Mouse (Mus musculus) regulatory T cell (primary cell): ENCODE results near the gene Mgat4e.

Source experiments
- in situ Hi-C: fragments of 300-600 bp; cut with MboI, MseI; formaldehyde crosslinking; loops from one replicate; pipeline ENCODE4 v1.15.1; 2025; ENCODE audit warnings: high pct_unique_total_duplicates

Gene Mgat4e

DNA sequence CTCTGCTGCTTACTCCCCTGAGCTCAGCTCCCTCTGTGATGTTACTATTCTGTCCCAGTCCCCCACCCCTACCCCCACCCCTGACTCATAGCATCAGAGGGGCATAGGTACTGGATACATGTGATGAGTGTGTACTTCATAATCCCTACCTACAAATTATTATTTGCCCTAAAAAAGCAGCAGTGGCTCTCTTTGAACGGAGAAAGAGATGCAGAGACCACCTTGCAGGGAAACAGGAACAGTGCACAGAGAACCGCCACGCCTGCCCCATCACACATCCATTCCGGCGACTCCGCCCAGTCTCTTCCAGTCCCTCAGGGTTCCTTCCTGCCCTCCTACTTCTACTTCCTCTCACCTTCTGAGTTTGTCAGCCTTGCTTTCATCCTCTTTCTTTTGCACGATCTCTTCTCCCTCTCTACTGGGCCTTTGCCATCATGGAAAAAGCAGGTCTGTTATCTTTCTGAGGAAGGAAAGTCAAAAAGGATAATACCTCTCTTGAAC lies at the start of gene Mgat4e:
TSS of gene Mgat4e (minus strand) at position 51 of the 501 bp plus-strand sequence.
- in situ Hi-C loops: loop anchor here (10.0 kb wide), 1 partner anchor 585 kb away; the partner anchor contains the start of gene Ptpn7

DNA sequence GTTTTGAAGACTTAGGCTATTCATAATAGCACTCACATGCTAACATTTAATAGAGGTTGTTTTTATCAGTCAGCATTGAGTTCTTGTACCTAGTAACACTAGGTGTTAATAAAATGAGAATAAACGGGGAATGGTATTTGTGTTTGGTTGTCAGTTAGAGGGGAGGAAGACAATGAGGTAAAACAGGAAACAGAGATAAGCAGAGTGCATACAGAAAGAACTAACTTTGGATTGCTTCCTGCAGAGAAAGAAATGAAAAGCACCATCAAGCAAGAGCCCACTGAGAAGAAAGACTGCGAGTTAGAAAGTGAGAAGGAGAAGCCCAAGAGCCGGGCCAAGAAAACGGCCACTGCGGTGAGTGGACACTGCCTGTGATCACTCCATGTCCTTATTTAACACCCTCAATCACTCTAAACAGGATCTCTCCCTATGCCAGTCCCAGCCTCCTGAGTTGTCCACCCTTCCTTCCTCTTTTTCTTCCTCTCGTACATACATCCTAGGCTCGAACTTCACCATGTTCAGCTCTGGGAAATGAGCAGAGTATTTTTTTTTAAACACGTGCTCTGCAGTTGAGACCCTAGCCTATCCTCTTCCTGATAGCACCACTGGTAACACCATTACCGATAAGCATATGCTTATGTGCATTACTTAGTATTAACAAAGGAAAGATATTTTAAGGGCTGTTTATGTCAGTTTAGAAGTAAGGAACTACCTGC lies 48.0 kb upstream of the Mgat4e start:
- in situ Hi-C loops: no loop called here

DNA sequence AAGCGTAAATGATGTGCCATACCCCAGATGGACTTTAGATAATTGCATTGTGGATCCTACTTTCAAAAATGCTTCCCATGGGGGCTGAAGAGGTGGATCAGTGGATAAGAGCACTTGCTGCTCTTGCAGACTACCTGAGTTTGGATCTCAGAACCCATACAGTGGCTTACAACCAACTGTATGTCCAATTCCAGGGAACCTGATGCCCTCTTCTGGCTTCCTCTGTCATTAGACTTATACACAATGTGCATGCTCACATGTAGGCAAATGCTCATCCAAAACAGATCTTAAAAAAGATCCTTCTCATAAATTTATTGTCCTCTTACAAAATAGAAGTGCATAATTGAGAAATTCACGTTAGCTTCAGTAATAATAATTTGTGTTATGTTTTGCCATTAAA lies 42.3 kb upstream of the Mgat4e start:
- in situ Hi-C loops: no loop called here

GRCm38 (mm10) chr1:134589676-134590075 lies 40.2 kb upstream of the Mgat4e start:
- in situ Hi-C loops: no loop called here

DNA sequence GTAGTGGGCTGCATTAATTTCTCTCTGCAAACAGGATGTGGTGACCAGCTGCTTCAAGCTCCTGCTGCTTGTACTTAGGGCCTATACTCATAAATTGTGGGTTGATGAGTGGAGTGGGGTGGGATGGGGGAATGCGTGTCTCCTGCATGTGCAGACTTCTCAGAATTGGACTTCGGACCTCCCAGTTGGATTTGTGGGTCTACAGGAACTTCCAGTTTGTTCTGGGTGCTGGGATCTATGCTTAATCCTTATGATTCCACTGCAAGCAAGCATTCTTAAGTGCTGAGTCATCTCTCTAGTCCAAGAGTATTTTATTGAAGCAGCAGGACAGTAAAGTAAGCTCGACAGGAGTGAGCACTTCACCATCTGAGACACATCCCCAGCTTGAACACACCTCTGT lies 34.1 kb upstream of the Mgat4e start:
- in situ Hi-C loops: no loop called here

- in situ Hi-C loops: no loop called here
These were observed 31.3 kb upstream of the Mgat4e start for GRCm38 (mm10) chr1:134580796-134581195.

DNA sequence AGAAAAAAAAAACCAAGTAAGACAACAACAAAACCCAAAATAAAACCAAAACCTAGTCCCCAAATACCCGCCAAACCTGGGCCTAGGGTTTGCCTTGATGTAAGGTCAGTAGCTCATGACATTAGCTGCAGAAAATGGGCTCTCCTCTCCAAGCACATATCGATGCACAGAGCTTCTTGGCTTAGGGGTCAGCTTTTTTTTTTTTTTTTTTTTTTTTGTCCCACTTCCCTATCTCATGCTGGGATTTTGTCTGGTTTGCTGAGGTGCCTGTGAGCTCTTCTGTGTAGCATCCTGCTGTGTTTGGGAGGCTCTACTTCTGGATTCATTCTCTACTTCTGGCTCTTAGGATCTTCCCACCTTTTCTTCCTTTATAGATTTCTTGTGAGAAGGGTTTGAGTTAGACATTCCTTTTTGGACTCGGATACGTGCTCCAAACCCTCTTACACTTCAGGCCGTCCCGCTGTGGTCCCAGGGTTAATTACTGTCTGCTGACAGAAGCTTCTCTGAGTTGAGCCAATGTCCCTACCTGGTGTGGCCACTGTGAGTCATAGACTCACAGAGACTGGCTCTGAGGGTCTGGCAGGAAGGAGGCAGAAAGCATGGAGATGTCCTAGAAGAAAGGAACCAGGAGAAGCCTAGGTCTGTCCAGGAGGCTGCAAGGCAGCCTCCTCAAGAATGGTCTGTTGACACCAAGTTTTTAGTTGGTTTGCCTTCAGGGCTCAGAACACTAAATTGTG lies 28.1 kb upstream of the Mgat4e start:
- in situ Hi-C loops: no loop called here

GRCm38 (mm10) chr1:134573932-134574315 lies 24.4 kb upstream of the Mgat4e start:
- in situ Hi-C loops: loop anchor here (5.0 kb wide), 1 partner anchor 42 kb away; no protein-coding TSS in a partner anchor

DNA sequence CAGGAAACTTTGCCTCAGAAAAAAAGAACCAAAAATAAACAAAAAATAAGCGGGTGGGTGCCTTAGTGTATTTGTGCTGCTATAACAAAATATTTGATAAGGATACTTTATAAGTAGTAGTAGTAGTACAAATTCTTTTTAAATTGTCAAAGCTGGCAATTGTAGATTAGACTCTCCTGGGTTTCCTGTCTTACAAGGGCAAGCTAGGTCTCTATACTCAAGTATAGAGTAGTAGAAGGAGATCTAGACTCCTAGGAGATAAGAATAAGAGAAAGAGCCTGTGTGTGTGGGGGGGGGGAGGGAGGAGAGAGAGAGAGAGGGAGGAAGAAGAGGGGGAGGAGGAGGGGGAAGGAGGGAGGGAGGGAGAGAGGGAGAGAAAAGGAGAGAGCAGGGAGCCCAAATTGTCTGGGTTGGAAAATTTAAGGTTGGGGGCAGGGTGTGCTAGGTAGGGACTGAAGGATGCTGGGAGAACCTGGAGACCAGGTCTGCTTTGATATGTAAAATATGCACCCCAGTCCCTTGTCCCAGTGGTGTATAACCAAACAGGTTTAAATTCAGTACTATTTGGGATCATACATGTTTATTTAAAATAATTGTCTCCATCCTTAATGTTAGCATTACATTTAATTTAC lies 23.9 kb upstream of the Mgat4e start:
- in situ Hi-C loops: loop anchor here (5.0 kb wide), 1 partner anchor 41 kb away; no protein-coding TSS in a partner anchor

- in situ Hi-C loops: loop anchor here (5.0 kb wide), 1 partner anchor 38 kb away; no protein-coding TSS in a partner anchor
These were observed 21.1 kb upstream of the Mgat4e start for GRCm38 (mm10) chr1:134570631-134571030.

GRCm38 (mm10) chr1:134570171-134570570 lies 20.7 kb upstream of the Mgat4e start:
- in situ Hi-C loops: loop anchor here (5.0 kb wide), 1 partner anchor 38 kb away; no protein-coding TSS in a partner anchor

DNA sequence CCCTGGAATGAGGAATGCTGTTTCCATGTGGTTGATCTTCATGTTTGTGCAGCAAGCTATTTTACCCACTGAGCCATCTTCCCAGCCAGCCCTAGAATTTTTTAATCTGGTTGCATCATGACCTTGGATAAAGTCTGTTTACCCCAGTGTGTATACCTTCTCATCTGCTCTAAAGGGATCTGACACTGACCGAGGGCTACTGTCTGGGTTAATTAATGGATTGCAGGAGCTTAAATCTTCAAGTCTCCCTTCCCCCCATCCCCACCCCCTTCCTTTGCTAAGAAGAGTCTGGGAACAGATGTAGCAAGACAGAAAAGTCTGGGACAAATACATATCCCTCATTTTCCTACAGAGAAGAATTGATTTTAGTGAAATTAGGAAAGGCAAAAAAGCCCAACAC lies 18.0 kb upstream of the Mgat4e start:
- in situ Hi-C loops: no loop called here

GRCm38 (mm10) chr1:134563726-134564125 lies 14.2 kb upstream of the Mgat4e start:
- in situ Hi-C loops: no loop called here

GRCm38 (mm10) chr1:134562457-134562856 lies 13.0 kb upstream of the Mgat4e start:
- in situ Hi-C loops: no loop called here

DNA sequence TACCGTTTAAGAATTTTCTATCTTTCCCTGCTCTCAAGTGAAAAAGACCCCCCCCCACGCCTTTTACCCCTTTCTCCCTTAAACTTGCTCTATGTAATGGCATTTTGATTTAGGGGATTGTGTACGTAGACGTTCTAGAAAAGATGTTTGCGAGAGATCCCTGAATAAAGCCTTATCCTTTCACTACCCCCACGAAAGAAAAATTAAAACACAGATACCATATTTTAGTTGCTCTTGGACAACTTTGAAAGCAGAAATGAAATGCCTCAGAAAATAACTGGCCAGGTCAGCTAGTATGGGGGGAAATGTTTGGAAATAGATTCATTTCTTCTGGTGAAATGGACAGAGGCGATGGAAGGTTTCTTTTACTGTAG lies 12.3 kb upstream of the Mgat4e start:
- in situ Hi-C loops: no loop called here

- in situ Hi-C loops: no loop called here
These were observed 11.6 kb upstream of the Mgat4e start for GRCm38 (mm10) chr1:134560801-134561769.

DNA sequence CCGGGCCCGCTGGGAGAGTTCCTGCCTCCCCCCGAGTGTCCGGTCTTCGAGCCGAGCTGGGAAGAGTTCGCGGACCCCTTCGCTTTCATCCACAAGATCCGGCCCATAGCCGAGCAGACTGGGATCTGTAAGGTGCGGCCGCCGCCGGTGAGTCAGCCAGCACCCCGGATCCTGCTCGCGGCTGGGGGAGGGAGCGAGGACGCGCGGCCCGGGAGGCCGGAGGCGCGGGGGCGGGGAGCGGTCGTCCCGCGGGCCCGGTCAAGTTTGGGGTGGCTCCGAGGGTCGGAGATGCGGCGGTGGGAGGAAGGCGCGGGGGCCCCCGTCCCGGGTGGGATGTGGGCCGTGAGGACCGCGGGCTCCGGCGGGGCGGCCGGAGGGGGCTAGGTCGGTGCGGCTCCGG lies 10.9 kb upstream of the Mgat4e start:
- in situ Hi-C loops: no loop called here

DNA sequence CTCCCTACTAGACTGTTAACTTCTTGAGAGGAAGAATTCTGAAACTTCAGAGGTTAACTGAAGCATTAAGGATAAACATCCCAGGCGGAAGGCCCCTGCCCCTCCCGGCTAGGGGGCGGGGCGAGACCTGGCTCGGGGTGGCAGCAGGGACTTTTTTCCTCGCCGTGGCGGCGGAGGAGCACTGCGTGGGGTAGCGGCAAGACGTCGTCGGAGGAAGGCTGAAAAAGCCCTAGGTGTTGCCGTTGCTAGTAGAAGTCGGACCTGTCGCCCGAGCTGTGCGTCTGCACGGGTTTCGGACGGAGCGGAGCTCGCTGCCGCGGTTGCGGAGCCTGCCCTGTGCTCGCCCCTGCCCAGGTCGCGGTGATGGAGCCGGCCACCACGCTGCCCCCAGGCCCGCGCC lies 10.5 kb upstream of the Mgat4e start, which contains the start of gene Kdm5b:
TSS of gene Kdm5b (plus strand) at position 196 of the 400 bp plus-strand sequence.
- in situ Hi-C loops: loop anchor here (10.0 kb wide), 1 partner anchor 575 kb away; the partner anchor contains the start of gene Ptpn7

GRCm38 (mm10) chr1:134559226-134559625 lies 9.7 kb upstream of the Mgat4e start:
- in situ Hi-C loops: loop anchor here (10.0 kb wide), 1 partner anchor 576 kb away; the partner anchor contains the start of gene Ptpn7

GRCm38 (mm10) chr1:134558511-134558910 lies 9.0 kb upstream of the Mgat4e start:
- in situ Hi-C loops: loop anchor here (10.0 kb wide), 1 partner anchor 576 kb away; the partner anchor contains the start of gene Ptpn7
